Mouse (Mus musculus): ENCODE results near the gene Olfr578.

Olfr578 gene

GRCm38 (mm10) chr7:102989224-102989623, at the start of gene Olfr578:
Olfr578 (minus strand) TSS chr7:102989324.
- DNase-seq: no peak

DNA sequence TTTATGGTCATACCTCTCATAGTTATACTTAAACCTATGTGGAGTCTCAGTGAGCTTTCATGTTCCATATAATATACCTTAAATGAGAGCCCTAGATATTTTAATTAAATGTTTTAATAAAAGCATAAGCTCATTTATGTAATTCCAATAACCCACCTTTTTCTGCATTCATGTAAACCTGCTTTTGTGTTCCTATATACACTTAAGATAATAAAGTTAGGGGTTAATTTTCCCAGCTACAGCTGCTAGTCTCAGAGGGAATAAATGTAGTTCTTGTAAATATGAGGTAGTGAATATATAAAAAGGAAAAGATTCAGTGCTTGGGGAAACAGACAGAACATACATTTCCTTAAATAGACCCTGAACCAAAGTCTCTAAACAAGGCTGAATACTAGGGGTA, 48.6 kb upstream of the Olfr578 start, which contains the start of gene Olfr582:
Gene Olfr582 (plus strand): TSS at position 301 of the 400 bp plus-strand sequence.
- DNase-seq: no peak

GRCm38 (mm10) chr7:102975843-102976242, 13.3 kb downstream of the Olfr578 start, which contains the start of gene Olfr577:
Olfr577 (minus strand) TSS chr7:102975943.
- DNase-seq: no peak

DNA sequence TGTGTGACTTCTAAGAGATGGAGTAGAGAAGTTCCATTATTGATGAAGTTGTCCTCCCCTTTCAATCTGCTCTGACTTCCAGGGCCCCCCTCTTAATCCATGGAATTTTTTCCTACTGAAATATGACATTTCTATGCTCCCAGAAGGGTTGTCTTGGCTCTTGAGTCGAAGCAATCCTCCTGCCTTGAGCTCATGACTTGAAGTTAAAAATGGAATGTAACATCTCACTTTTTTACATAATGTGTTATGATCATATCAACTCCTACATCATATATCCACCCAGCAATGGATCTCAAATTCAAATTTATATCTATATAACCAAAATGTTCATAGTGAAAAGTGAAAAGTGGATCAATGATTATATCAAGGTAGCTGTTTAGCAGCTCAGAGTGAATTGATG, 14.7 kb downstream of the Olfr578 start:
- DNase-seq: no peak

- DNase-seq: no peak
Observed at GRCm38 (mm10) chr7:102962360-102962759, 26.8 kb downstream of the Olfr578 start, which contains the start of gene Olfr576. Olfr576 (plus strand) TSS chr7:102962660.

GRCm38 (mm10) chr7:102958593-102958992, 30.5 kb downstream of the Olfr578 start, which contains the start of gene Olfr575:
Olfr575 (minus strand) TSS chr7:102958775.
- no peak for DNase-seq

DNA sequence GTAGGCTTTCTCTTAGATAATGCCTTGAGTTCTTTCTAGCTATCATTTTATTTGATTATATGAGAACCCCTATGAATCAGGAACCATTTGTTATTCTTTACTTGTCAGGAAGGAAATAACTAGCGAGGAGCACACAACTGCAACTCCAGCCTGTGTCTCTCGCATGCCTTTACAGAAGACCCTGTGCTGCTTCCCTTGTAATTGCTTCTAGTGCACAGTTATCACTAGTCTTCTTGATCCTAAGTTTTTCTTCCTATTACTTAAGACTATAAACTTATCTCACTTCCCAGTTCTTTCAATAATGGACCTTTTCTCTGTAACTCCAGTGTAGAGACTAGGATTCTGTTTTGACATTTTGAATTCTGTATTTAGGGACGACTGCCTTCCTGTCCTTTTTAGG, 31.0 kb downstream of the Olfr578 start:
- DNase-seq: no peak

- no peak for DNase-seq
Observed at GRCm38 (mm10) chr7:102950732-102951131, 38.4 kb downstream of the Olfr578 start.

DNA sequence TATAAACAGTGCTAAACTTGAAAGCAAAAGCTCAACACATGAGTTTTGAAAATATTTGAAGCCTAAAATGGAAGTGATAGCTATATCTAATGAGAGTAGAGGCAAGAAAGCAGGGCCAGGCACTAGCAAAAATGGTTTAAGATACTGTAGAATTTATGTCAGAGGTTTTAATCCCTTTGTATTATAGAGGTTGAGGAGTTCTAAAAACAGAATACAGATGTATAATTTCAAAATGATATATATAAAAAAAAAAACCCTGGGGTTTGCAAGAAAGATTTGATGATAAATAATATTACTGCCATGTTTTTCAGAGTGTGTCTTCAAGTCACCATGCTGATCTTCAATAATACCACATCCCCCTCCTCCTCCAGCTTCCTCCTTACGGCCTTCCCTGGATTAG, 41.0 kb downstream of the Olfr578 start, which contains the start of gene Olfr574:
Gene Olfr574 (plus strand): TSS at position 301 of the 400 bp plus-strand sequence.
- no peak for DNase-seq

DNA sequence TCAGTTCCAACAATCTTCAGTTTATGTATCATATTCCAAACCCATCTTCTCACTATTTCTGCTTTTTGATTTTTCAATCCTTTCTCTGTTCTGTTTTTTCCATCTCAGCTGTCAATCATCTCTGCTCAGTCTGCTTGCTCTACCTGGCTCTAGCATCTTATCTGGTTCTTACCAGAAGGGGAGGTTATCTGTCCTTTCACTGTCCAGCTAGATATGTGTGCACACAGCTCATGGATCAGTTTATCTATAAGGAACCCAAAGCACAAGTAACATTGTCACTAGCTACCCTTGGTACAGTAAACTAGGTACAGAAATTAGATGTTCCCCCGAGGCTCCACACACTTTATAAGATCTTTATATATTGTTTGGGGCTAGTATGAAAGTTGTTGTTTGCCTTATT, 45.7 kb downstream of the Olfr578 start:
- no peak for DNase-seq

DNA sequence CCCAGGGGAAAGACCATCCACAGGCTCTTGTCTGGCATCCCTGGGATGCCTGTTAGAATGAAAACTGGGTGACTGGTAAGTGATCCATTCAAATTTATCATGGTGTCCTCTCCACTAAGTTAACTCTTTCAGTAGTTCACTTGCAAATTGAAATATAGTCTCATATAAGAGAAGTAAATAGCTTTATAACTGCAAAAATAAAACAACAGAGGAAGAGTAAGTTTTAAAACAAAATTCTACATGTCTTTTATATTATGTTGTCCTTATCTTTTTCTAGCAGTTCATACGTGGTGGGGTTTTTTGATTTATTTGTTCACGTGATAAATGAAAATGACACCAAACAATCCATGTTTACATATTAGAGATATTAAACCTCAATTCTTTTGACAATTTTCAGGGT, 46.6 kb downstream of the Olfr578 start, which contains the start of gene Olfr573-ps1:
Gene Olfr573-ps1 (minus strand): TSS at position 101 of the 400 bp plus-strand sequence.
- DNase-seq: no peak
